Mouse (Mus musculus) MEL (cell line): ENCODE measurements around the gene Loxl3.

Experiments
- E2F4 ChIP-seq: IDR thresholded peaks from 2 replicates; pipeline ENCODE4 v1.6.1; 2011; ENCODE audit warnings: low read depth, low read length, improper control_type of control experiment, borderline replicate concordance
- NELFE ChIP-seq: IDR thresholded peaks from 2 replicates; pipeline ENCODE4 v1.6.1; 2011; ENCODE audit warnings: low read depth, low read length, improper control_type of control experiment

GRCm38 (mm10) chr6:83010010-83010409 is 24.0 kb upstream of the Loxl3 start:
- TF ChIP-seq NELFE (peak; percentile 83), E2F4 (no peak)
